Mouse (Mus musculus) embryonic facial prominence, embryonic 11.5 days (tissue): Measurements from ENCODE around the gene Kbtbd4. TPM values are rescaled to one million over a fixed set of nuclear protein-coding genes. Genes with fewer than 3 reads are reported as not detected.
"Not testable (repeated sequence)": the region's sequence is repeated elsewhere in the genome, so short reads cannot be mapped to it uniquely, and the experiment has no call there.

Experiments
- ATAC-seq: fragments of 200-750 bp; cut with Nextera tagmentation; replicated peaks from 2 replicates; pipeline ENCODE4 v1.8.0; 2017; ENCODE audit warnings: low read depth; ENCODE audit not compliant: insufficient number of reproducible peaks, low FRiP score, low TSS enrichment
- DNase-seq: peaks from one replicate; pipeline ENCODE4 v3.0.0-alpha.2; 2015; ENCODE audit warnings: low spot score
- H3K27ac ChIP-seq: fragments of 300-500 bp; sonication (generic); replicated peaks from 2 replicates; pipeline ENCODE4 v1.5.1; 2014; ENCODE audit warnings: mild to moderate bottlenecking, low read depth, low read length, control low read depth
- H3K27me3 ChIP-seq: fragments of 300-500 bp; sonication (generic); 2 replicates; pipeline ENCODE4 v1.6.1; 2014; ENCODE audit warnings: mild to moderate bottlenecking, low read length, moderate library complexity, mixed read lengths; ENCODE audit not compliant: control insufficient read depth, insufficient read depth
- H3K36me3 ChIP-seq: fragments of 300-500 bp; sonication (generic); replicated peaks from 2 replicates; pipeline ENCODE4 v1.6.1; 2014; ENCODE audit warnings: low read depth, mild to moderate bottlenecking, low read length, moderate library complexity, mixed read lengths; ENCODE audit not compliant: control insufficient read depth, insufficient read depth
- H3K4me1 ChIP-seq: fragments of 300-500 bp; sonication (generic); 2 replicates; pipeline ENCODE4 v1.6.1; 2014; ENCODE audit warnings: low read length, mixed read lengths; ENCODE audit not compliant: control insufficient read depth, insufficient read depth
- H3K4me2 ChIP-seq: fragments of 300-500 bp; sonication (generic); 2 replicates; pipeline ENCODE4 v1.6.1; 2014; ENCODE audit warnings: low read depth, mild to moderate bottlenecking, control low read depth, low read length, moderate library complexity
- H3K4me3 ChIP-seq: fragments of 300-500 bp; sonication (generic); 2 replicates; pipeline ENCODE4 v1.5.1; 2014; ENCODE audit warnings: low read depth, low read length, control low read depth
- H3K9ac ChIP-seq: fragments of 300-500 bp; sonication (generic); replicated peaks from 2 replicates; pipeline ENCODE4 v1.6.1; 2014; ENCODE audit warnings: mild to moderate bottlenecking, control low read depth, low read length
- H3K9me3 ChIP-seq: fragments of 300-500 bp; sonication (generic); replicated peaks from 2 replicates; pipeline ENCODE4 v1.6.1; 2016; ENCODE audit warnings: mild to moderate bottlenecking, low read length, inconsistent platforms, mixed read lengths; ENCODE audit not compliant: control insufficient read depth
- WGBS: fragments of 180-500 bp; shearing (Covaris S2); extraction: QIAGEN DNeasy Blood & Tissue Kit; methylation state at CpG from one replicate; pipeline ENCODE4 v1.1.7; 2014; 5-methylcytosine and 5-hydroxymethylcytosine counted together
- polyA plus RNA-seq: library from polyadenylated mRNA; unstranded; fragments of >200 nt; fragmentation: Nextera tagmentation; extraction: Ambion mirVana; gene quantifications from 2 replicates; pipeline ENCODE4 v1.2.1, GENCODE M21; 2014

The Kbtbd4 gene
- polyA plus RNA-seq, 1 experiment from 2014 or later, result 53.1 TPM

GRCm38 (mm10) chr2:90889550-90890548 is 14.7 kb upstream of the Kbtbd4 start:
- H3K4me2 ChIP-seq, result peak overlapping the region; percentile 80
- H3K27ac ChIP-seq, result no peak overlapping the region
- peaks cover 42% of the 10 kb centered on the region for H3K27me3 ChIP-seq
- ATAC-seq (0 out of 2 replicates have a peak, but pooled peaks have one; percentile 46), DNase-seq (peak; percentile 74)
- H3K36me3 ChIP-seq, result no peaks in the 10 kb centered on the region
- H3K9me3 ChIP-seq, result no peaks in the 10 kb centered on the region
- peak overlapping the region; percentile 48 for H3K4me3 ChIP-seq
- no peaks in the 10 kb centered on the region for H3K4me1 ChIP-seq
- H3K9ac ChIP-seq, result peak overlapping the region; percentile 65
- WGBS, result 5% methylated on average over 119 of the region's 133 CpGs

GRCm38 (mm10) chr2:90893673-90894298 is 10.8 kb upstream of the Kbtbd4 start:
- WGBS, result 91% methylated on average over 6 of the region's 6 CpGs
- Histone ChIP-seq H3K36me3 (no peaks in the 10 kb centered on the region; the same call in 1 of the 2 replicates), H3K27ac (no peak overlapping the region)

GRCm38 (mm10) chr2:90894299-90894677 is 10.3 kb upstream of the Kbtbd4 start:
- H3K4me1 ChIP-seq, DNase-seq, H3K4me3 ChIP-seq, H3K36me3 ChIP-seq, H3K9ac ChIP-seq, H3K9me3 ChIP-seq, H3K27me3 ChIP-seq, ATAC-seq, H3K27ac ChIP-seq, H3K4me2 ChIP-seq: not testable (repeated sequence)
- WGBS, result 89% methylated on average over 3 of the region's 3 CpGs

More at GRCm38 (mm10) chr2:90893673-90894298, 10.8 kb upstream of the Kbtbd4 start:
- no peak overlapping the region for H3K9ac ChIP-seq
- peaks cover 11% of the 10 kb centered on the region for H3K27me3 ChIP-seq
- H3K4me2 ChIP-seq, result no peak overlapping the region
- H3K4me1 ChIP-seq, result no peaks in the 10 kb centered on the region
- DNase-seq (no peak), ATAC-seq (no peak)
- H3K9me3 ChIP-seq, result no peaks in the 10 kb centered on the region
- H3K4me3 ChIP-seq, result no peak overlapping the region

GRCm38 (mm10) chr2:90903398-90903797 is 1.1 kb upstream of the Kbtbd4 start:
- Histone ChIP-seq H3K9me3 (no peaks in the 10 kb centered on the region), H3K4me2 (peak overlapping the region; percentile 65), H3K9ac (peak overlapping the region; percentile 89), H3K27ac (no peak overlapping the region), H3K36me3 (peaks cover 2% of the 10 kb centered on the region; the same call in 1 of the 2 replicates), H3K4me3 (peak overlapping the region; percentile 67), H3K27me3 (no peaks in the 10 kb centered on the region), H3K4me1 (no peaks in the 10 kb centered on the region)
- ATAC-seq (no peak), DNase-seq (no peak)
- WGBS, result 85% methylated on average over 2 of the region's 2 CpGs

- peak overlapping the region; percentile 62 for H3K4me2 ChIP-seq
- ATAC-seq (peak; percentile 68), DNase-seq (peak; percentile 73)
- H3K27ac ChIP-seq, result peak overlapping the region; percentile 68
- H3K27me3 ChIP-seq, result no peaks in the 10 kb centered on the region
- peaks cover 9% of the 10 kb centered on the region for H3K36me3 ChIP-seq
- no peaks in the 10 kb centered on the region for H3K9me3 ChIP-seq
- peak overlapping the region; percentile 89 for H3K9ac ChIP-seq
- H3K4me1 ChIP-seq, result no peaks in the 10 kb centered on the region
- H3K4me3 ChIP-seq, result peak overlapping the region; percentile 67
- under 1% methylated on average over 21 of the region's 21 CpGs for WGBS
Measured at GRCm38 (mm10) chr2:90904856-90905224, 300 bp downstream of the Kbtbd4 start.

- H3K27ac ChIP-seq, result no peak overlapping the region
- 94% methylated on average over 2 of the region's 2 CpGs for WGBS
- H3K9ac ChIP-seq, result no peak overlapping the region
- H3K27me3 ChIP-seq, result no peaks in the 10 kb centered on the region
- peaks cover 7% of the 10 kb centered on the region for H3K36me3 ChIP-seq
- H3K4me1 ChIP-seq, result no peaks in the 10 kb centered on the region
- DNase-seq (no peak), ATAC-seq (no peak)
- H3K4me3 ChIP-seq, result no peak overlapping the region
- no peaks in the 10 kb centered on the region for H3K9me3 ChIP-seq
- no peak overlapping the region for H3K4me2 ChIP-seq
Measured at GRCm38 (mm10) chr2:90906721-90907120, 2.2 kb downstream of the Kbtbd4 start.

- Histone ChIP-seq H3K36me3 (peaks cover 7% of the 10 kb centered on the region), H3K27ac (no peak overlapping the region), H3K4me2 (no peak overlapping the region), H3K9ac (no peak overlapping the region), H3K4me3 (no peak overlapping the region), H3K27me3 (no peaks in the 10 kb centered on the region), H3K4me1 (no peaks in the 10 kb centered on the region), H3K9me3 (no peaks in the 10 kb centered on the region)
- ATAC-seq (no peak), DNase-seq (no peak)
- 84% methylated on average over 1 of the region's 1 CpGs for WGBS
Measured at GRCm38 (mm10) chr2:90910861-90911260, 6.3 kb downstream of the Kbtbd4 start.

GRCm38 (mm10) chr2:90911668-90912067 is 7.1 kb downstream of the Kbtbd4 start:
- Histone ChIP-seq H3K4me1 (no peaks in the 10 kb centered on the region), H3K27ac (no peak overlapping the region), H3K36me3 (peaks cover 7% of the 10 kb centered on the region), H3K27me3 (no peaks in the 10 kb centered on the region), H3K9ac (no peak overlapping the region), H3K9me3 (no peaks in the 10 kb centered on the region), H3K4me2 (no peak overlapping the region), H3K4me3 (no peak overlapping the region)
- WGBS, result 87% methylated on average over 1 of the region's 1 CpGs
- DNase-seq (no peak), ATAC-seq (no peak)
